ENCODE assay signal across 10 mouse cellular contexts in the genomic region with DNA sequence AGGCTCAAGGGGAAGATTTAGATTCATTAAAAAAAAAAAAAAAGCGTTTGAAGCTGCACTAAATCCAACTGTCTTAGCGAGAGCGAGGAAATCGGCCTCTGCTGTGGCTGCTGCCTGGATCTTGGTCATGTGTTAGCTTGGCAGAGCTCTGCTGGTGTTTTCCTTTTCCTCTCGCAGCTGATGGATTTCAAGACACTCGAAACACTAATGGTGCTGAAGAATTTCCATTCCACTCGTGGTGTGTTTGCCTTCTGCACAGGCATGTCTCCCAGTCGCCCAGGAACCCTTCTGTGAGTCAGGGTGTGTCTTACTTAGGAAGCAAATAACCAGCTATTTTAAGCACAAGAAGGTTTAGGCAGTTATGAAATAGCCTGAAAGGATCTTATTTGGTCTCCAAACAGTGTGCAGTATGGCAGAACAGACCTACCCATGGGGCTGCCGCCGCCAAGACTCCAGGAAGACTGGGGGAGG. TPM values are rescaled to one million over a fixed set of nuclear protein-coding genes. Genes with fewer than 3 reads are reported as not detected.
DNase-seq lines count a peak whose midpoint lies in the region; ATAC-seq and TF ChIP-seq lines count a peak whose summit lies in the region.
"Had no signal": no experiment of that assay in that cellular context is flagged by ENCODE, and none has a peak within 500 bp of the region (broad histone marks: within the 10 kb centered on the region; RNA-seq: fewer than 3 reads in every experiment).

No protein-coding gene starts in this region.

- no peaks in the 10 kb centered on the region for H3K9me3 ChIP-seq in heart, embryonic 10.5 days
- no peaks in the 10 kb centered on the region for H3K9me3 ChIP-seq in midbrain, postnatal 0 days (ENCODE audit: low read length)
- H3K9me3 ChIP-seq: heart, embryonic 13.5 days had no signal

- H3K27ac ChIP-seq in heart, embryonic 10.5 days = no peak overlapping the region; the same call in 1 of the 2 replicates
- H3K27ac ChIP-seq in midbrain, postnatal 0 days (ENCODE audit: low read depth, low read length) = peak overlapping the region; percentile 71
- H3K27ac ChIP-seq: heart, embryonic 13.5 days had no signal

- peak overlapping the region; percentile 0; the same call in 1 of the 2 replicates for H3K4me2 ChIP-seq in midbrain, postnatal 0 days (ENCODE audit: low read depth, low read length, poor library complexity, severe bottlenecking)
- H3K4me2 ChIP-seq: heart, embryonic 13.5 days had no signal

- no peaks in the 10 kb centered on the region for H3K36me3 ChIP-seq in heart, embryonic 10.5 days
- H3K36me3 ChIP-seq in midbrain, postnatal 0 days (ENCODE audit: insufficient read depth, low read length) = no peaks in the 10 kb centered on the region
- H3K36me3 ChIP-seq: heart, embryonic 13.5 days had no signal

- ATAC-seq in midbrain, postnatal 0 days (ENCODE audit: low FRiP score) = peak; percentile 69

- no peak overlapping the region for H3K4me3 ChIP-seq in heart, embryonic 10.5 days
- no peak overlapping the region for H3K4me3 ChIP-seq in midbrain, postnatal 0 days (ENCODE audit: low read depth, low read length)
- H3K4me3 ChIP-seq: heart, embryonic 13.5 days had no signal

- WGBS in heart, embryonic 10.5 days = 58% methylated on average over 10 of the region's 10 CpGs
- WGBS in midbrain, postnatal 0 days = 19% methylated on average over 10 of the region's 10 CpGs

- peaks cover 8% of the 10 kb centered on the region; the same call in 1 of the 2 replicates for H3K4me1 ChIP-seq in heart, embryonic 10.5 days
- H3K4me1 ChIP-seq in midbrain, postnatal 0 days (ENCODE audit: insufficient read depth, low read length) = peaks cover 7% of the 10 kb centered on the region; the same call in 1 of the 2 replicates

- TF ChIP-seq CTCF in midbrain, postnatal 0 days (IDR thresholded peaks at IDR 0.05) = no peak

- no peaks in the 10 kb centered on the region for H3K27me3 ChIP-seq in heart, embryonic 10.5 days (ENCODE audit: insufficient read depth, poor library complexity, severe bottlenecking)
- no peaks in the 10 kb centered on the region for H3K27me3 ChIP-seq in midbrain, postnatal 0 days (ENCODE audit: insufficient read depth, low read length)
- H3K27me3 ChIP-seq: heart, embryonic 13.5 days had no signal

- no peak overlapping the region for H3K9ac ChIP-seq in midbrain, postnatal 0 days (replicated peaks; ENCODE audit: low read length, poor library complexity, severe bottlenecking)
- H3K9ac ChIP-seq: heart, embryonic 13.5 days had no signal

- DNase-seq in heart, adult 8-10 months (ENCODE audit: low spot score) = peak; percentile 26
- DNase-seq in heart, embryonic 10.5 days (ENCODE audit: low spot score) = no peak
- peak; percentile 12 for DNase-seq in cerebellum, adult 8-10 months
- DNase-seq in heart, postnatal 10 days = peak; percentile 39 to 49
- DNase-seq in left cerebral cortex, postnatal 10 days (ENCODE audit: extremely low spot score in 1 of 2, low spot score in 2 of 2) = peak; percentile 44
- DNase-seq in midbrain, postnatal 0 days (ENCODE audit: low spot score) = peak; percentile 67
- no peak for DNase-seq in retina, postnatal 1 day
- no peak for DNase-seq in thymus, postnatal 4 days

- intact Hi-C loops in heart, postnatal 10 days (cut with DNase I) = no loop called here
- intact Hi-C loops in left cerebral cortex, postnatal 10 days (cut with DNase I) = no loop called here

RNA-seq across cellular contexts. Expression of a gene that starts 1.1 kb away (rescaled TPM):
- total RNA-seq in heart, adult 8-10 months (2022) = under 1 TPM in 2 of 4 experiments, not detected in 2; 0.12 to 0.16 TPM
- 0.12 TPM in 1 of 2 replicates, not detected in the other for polyA plus RNA-seq in heart, embryonic 10.5 days (2016; fragmentation: Nextera tagmentation; extraction: Ambion mirVana)
- total RNA-seq in heart, postnatal 10 days (2021) = under 1 TPM; 0.15 to 0.19 TPM
- total RNA-seq in left cerebral cortex, postnatal 10 days (2021) = under 1 TPM; 0.24 to 0.65 TPM
- total RNA-seq in midbrain, postnatal 0 days (2014; rRNA removed) = not detected in 2 replicates
- not detected in 2 replicates for polyA plus RNA-seq in midbrain, postnatal 0 days (2015; fragmentation: Nextera tagmentation; extraction: Ambion mirVana)
- polyA plus RNA-seq: heart, embryonic 13.5 days; small intestine, adult 2 months had no signal

RNA-seq across cellular contexts. Expression of a gene that starts 29.7 kb away (rescaled TPM):
- 10 to 100 TPM; 67.8 to 79.9 (median 75.9) TPM for total RNA-seq in heart, adult 8-10 months (2022)
- polyA plus RNA-seq in heart, embryonic 10.5 days (2016; fragmentation: Nextera tagmentation; extraction: Ambion mirVana) = 153 and 179 TPM in 2 replicates
- total RNA-seq in heart, postnatal 10 days (2021) = 100 to 1,000 TPM; 106 to 111 TPM
- total RNA-seq in left cerebral cortex, postnatal 10 days (2021) = 100 to 1,000 TPM; 187 to 197 TPM
- 124 and 137 TPM in 2 replicates for total RNA-seq in midbrain, postnatal 0 days (2014; rRNA removed)
- polyA plus RNA-seq in midbrain, postnatal 0 days (2015; fragmentation: Nextera tagmentation; extraction: Ambion mirVana) = 299 and 315 TPM in 2 replicates

Comparison
In these comparisons a context has a peak if more than half of its experiments do, and no peak if none do; other contexts are left out.
1. DNase-seq: peak in heart, adult 8-10 months (single experiment), cerebellum, adult 8-10 months (single experiment), heart, postnatal 10 days (2 of 2), left cerebral cortex, postnatal 10 days (2 of 2) and midbrain, postnatal 0 days (single experiment); none in heart, embryonic 10.5 days (single experiment), retina, postnatal 1 day (single experiment) and thymus, postnatal 4 days (single experiment).